Mouse (Mus musculus): ENCODE data around the gene 4930523C07Rik.

4930523C07Rik gene

DNA sequence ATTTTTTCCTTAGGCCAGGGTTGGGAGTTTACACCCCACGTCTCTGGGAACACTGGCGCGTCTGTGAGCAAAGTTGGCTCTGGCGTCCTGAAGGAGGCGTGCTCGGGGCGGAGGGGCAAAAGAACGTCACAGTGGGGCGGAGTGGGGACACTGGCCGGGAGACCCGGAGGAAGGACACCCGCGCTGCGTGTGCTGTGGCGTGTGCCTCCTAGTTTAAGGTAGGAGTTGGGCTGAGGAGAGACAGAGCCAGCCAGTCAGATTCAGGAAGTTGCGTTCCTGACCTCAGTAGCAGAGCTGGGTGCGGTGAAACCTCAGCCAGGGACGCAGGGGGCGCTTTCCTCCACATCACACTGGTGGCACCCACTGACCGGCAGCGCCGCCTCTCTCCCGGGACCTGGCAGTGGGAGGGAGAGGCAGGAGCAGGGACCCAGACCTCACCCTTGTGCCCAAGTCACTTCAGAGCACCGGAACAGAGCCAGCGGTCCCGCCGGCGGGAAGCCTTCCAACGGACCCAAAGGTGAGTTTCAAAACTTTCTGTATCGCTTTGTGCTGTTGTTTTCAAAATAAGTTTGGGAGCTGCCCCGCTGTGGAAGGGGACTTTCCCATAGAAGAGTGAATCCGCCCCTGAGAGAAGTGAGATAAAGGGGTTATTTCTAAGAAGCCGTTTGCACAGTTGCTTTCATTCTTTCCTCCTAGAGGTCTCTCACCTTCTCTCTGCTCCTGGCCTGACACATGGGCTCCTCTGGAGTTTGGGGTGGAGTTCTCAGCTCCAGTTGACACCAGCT lies at the start of gene 4930523C07Rik:
TSS of gene 4930523C07Rik (plus strand) at position 146 of the 785 bp plus-strand sequence.
- peak; percentile 65 to 81 for DNase-seq (ENCODE audit: low read depth in 1 of 2, low spot score in 2 of 2)

DNA sequence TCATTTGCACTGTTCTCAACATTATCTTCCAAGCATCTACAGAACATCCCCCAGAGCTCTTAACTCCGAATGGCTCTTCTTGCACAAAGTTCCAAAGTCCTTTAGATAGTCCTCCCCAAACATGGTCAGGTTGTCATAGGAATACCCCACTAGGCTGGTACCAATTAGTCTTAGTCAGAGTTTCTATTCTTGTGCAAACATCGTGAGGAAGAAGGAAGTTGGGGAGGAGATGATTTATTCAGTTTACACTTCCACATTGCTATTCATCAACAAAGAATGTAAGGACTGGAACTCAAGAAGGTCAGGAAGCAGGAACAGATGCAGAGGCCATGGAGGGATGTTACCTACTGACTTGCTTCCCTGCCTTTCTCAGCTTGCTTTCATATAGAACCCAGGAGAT lies 46.9 kb upstream of the 4930523C07Rik start:
- DNase-seq (ENCODE audit: low read depth in 1 of 2, low spot score in 2 of 2): no peak

DNA sequence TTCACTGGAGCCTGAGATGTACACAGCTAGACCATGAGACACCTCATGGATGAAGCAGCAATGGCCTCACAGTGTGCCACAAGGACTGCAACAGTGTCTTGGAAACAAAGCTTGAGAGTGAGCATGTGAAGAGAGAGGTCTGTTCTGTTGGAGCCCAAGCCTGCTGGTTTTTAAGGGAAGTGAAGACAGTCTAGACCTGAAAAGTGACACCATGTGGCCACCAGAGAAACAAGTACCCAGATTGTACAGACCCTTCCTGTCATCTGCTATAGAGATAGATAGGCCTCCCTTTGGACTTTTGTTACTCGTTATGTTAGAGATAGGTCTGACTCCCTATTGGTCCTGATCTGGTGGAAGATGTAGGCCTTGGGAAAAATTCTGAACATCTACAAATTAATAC lies 45.8 kb upstream of the 4930523C07Rik start:
- no peak for DNase-seq (ENCODE audit: low read depth in 1 of 2, low spot score in 2 of 2)

DNA sequence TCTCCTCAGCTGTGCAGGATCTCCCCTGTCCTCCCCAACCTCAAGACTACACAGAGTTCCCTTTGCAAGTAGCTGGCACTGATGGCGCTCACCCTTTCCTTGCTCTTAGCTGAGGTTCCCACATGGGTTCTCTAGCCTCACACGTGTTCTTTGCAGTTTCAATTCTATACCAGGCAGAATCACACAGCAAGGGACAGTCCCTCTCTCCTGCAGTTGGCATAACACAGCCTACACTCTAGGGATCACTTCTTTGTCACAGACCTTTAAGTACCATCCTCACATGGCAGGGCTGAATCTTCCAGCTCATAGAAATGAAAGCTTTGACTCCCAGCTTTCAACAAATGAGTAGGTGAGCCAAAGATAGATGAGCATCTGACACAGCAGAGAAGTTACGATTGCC lies 45.0 kb upstream of the 4930523C07Rik start:
- no peak for DNase-seq (ENCODE audit: low read depth in 1 of 2, low spot score in 2 of 2)

DNA sequence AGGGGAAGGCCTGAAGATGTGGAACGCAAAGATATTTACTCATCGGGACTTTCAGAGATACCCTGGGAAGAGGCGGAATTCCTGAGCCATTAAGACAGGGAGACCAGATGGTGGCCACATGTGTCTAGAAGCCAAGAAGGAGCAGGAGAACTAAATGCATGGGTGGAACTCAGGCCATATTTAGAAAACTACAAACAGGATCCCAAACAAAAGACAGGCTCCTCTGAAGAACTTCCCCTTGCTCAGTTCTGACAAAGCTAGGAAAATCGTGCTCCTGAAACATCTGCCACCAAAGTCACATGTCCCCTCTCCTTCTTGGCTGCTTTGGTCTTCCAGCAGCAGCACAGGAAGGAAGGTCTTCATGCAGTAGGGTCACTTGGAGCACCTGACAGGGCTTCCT lies 38.9 kb upstream of the 4930523C07Rik start:
- no peak for DNase-seq (ENCODE audit: low read depth in 1 of 2, low spot score in 2 of 2)

DNA sequence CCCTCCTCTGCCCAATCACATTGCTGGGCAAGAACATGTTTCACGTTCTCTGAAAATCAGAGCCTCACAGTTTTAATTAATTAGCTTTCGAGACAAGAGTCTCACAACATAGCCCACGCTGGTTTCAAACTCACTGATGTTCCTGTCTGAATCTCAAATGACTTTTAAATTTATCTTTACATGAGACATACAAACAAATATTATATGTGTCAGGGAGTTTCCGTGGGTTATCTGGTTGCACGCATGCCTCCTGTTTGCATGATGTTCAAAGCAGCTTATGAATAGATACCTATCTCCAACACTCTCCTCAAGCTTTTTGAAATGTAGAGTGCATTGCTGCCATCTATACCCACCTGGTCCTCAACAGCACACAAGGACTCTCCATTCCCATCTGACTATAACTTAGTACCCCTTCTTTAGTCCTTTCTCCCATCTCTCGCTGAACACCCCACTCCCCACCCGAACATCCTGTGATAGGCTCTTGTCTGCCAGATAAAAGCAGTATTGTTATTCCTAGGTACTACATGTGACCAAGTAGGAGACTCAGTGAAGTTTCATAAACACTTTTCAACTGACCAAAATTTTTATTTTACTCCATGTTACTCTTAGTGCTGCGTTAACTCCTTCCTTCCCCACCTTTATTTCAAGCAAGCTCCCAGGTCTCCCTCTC lies 37.1 kb upstream of the 4930523C07Rik start:
- DNase-seq (ENCODE audit: low read depth in 1 of 2, low spot score in 2 of 2): no peak

DNA sequence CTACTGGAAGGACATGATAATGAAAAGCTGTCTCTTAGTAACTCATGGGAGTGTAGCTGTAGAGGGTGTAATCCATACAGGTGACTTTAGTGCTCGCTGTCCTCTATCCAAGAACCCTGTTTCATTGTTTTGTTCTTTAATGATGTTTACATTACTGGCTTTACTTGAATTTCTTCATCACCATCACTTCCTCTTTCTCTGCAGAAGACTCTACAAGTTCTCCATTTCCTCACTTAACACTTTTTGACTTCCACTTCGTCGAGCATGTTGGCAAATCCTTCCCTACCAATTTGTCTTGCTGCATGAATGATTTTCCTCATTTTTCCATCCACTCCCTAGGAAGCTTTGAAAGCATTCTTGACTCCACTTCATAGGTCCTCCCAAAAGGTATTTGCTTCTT lies 31.1 kb upstream of the 4930523C07Rik start:
- no peak for DNase-seq (ENCODE audit: low read depth in 1 of 2, low spot score in 2 of 2)

DNA sequence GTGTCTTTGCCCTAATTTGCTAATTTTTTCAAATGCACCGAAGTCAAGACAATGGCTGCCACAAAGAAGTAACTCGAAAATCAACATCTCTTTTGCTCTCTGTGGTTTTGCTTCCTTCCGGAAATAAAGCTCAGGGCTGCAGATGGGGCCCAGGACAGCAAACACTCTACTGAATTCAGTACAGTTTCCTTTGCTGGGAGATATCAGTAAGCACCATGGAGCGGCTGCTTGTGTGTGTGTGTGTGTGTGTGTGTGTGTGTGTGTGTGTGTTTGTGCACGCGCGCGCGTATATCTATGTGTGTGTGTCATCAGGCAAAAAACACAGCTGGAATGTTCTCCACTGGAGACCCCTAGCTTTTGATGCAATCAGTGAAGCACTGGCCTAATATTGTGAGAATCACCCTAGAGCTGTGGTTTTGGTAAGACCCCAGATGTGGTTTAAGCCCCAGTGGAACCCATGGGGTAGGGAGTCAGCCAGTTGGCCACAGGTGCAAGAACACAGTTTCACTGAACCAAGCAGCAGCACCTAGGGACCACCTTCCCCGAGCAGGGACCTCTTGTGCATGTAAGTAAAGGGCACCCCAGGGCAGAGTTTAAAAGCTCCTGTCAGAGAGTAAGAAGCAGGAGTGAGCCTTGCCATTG lies 19.7 kb upstream of the 4930523C07Rik start:
- DNase-seq (ENCODE audit: low read depth in 1 of 2, low spot score in 2 of 2): no peak

DNA sequence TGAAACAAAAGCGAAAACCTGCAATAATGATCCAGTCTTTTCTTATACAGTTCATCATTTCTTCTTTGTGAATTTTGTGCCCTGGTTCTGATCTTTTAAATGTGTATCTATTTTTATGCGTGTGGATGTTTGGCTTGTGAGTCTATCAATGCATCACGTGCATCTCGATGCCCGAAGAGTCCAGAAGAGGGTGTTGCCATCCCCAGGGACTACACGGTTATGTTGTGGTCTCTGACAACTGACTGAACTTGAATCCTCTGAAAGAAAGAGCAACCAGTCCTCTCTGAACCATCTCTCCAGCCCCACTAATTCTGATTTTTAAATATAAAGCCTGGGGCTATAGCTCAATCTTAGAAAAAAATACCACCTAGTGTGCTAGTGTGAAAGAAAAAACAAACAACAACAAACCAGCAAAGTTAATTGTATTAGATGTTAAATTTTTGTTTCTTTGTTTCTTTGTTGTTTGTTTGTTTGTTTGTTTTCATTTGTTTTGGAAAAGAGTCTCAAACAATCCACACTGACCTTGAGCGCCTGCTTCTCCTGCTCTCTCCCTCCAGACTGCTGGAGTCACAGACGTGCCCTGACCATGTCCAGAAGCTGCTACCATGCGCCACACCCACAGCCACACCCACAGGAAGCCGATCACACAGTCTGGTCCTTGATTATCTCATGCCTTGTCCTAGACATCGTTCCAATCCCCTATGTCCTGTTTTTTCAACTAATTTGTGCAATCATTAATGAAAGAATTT lies 18.9 kb upstream of the 4930523C07Rik start:
- DNase-seq (ENCODE audit: low read depth in 1 of 2, low spot score in 2 of 2): no peak

DNA sequence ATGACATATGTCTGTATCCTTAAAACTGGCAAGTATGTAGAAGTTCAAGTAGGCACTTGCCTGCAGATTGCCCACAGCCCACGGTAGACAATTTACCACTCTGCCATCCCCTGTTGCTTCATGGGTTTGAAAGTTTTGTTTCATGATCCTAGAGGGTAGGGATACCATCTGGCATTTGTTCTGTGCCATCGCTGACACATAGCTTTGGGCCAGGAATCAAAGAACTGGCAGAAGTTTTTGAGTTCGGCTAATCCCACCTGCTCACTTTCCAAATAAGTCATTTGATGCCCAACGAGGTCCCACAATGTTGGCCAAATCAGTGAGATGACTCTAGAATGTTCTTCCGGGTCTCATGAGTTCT lies 18.3 kb upstream of the 4930523C07Rik start:
- DNase-seq (ENCODE audit: low read depth in 1 of 2, low spot score in 2 of 2): no peak

DNA sequence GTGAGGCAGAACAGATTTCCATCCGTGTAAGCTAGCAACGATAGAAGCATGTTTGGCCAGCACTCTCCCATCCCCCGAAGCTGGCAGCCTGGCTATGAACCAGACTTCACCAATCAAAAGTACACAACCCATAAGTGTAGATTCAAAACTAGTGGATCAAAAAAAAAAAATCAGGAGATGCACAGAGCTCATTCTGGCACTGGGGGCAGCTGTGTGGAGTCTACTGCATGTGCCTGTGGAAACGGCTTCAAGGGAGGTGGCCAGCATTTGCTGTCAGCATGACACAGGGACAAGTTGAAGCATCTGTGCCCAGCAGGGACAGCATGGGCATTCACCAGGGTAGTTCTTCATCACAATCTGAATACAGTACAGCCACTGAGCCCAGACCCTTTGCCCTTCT lies 16.2 kb upstream of the 4930523C07Rik start:
- DNase-seq (ENCODE audit: low read depth in 1 of 2, low spot score in 2 of 2): no peak

DNA sequence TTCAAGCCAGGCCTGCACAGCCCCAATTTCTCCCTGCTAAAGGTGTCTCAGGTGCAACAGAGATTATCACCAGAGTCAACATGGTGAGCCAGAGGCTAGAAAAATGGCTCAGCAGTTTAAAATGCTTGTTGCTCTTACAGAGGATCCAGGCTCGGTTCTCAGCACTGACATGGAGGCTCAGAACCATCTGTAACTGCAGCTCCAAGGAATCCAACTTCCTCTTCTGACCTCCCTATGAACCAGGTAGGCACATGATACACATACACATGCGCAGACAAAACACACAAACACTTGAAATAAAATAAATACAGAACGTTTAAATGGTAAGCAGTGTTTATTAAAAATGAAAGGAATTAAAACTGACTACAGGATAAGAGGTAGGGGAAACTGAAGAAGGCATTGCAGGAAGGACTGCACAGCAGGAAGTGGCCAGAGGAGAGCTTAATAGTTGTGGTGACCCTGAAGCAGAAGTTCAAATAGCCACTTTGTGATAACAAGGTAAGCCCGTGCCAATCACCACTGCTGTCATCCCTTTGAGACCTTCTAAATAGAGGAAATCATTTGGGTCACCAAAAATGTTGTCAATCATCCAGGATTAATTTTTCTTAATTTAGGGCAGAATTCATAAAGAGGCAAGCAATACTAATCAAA lies 10.1 kb upstream of the 4930523C07Rik start:
- no peak for DNase-seq (ENCODE audit: low read depth in 1 of 2, low spot score in 2 of 2)

DNA sequence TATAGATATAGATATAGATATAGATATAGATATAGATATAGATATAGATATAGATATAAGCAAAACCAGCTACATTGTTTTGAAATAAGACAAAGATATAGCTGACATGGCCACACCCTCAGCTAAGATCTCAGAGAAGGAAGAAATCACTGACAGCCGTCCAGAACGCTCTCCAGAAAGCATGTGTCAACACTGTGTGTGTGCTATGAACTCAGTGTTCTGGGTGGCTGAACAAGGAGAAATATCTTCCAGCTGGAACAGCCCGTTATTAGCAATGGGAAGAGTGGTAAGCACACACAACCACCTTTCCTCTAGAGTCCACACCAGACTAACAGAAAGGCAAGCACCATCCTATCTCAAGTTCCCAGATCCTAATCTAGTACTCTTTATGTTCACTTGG lies 8.6 kb upstream of the 4930523C07Rik start:
- no peak for DNase-seq (ENCODE audit: low read depth in 1 of 2, low spot score in 2 of 2)

DNA sequence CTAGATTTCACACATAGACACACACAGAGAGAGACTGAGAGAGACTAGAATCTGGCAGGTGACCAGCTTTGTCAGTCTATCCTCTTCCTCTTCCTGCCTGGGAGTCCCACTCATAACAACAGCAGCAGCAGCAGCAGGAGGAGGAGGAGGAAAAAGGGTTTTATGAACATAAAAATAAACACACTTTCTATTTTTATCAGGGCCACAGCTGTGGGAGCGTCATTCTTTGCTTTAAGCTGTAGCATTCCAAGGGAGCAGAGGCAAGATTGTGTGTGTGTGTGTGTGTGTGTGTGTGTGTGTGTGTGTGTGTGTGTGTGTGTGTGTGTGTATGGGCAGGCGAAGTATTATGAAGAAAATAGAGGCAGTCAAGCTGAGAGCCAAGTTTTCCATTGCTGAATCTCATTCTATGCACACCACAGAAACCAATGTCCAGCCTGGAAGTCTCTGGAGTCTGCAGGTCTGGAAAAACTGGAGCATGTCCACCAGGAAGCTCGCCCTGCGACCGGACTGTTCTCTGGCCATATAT lies 7.1 kb upstream of the 4930523C07Rik start:
- DNase-seq (ENCODE audit: low read depth in 1 of 2, low spot score in 2 of 2): no peak

DNA sequence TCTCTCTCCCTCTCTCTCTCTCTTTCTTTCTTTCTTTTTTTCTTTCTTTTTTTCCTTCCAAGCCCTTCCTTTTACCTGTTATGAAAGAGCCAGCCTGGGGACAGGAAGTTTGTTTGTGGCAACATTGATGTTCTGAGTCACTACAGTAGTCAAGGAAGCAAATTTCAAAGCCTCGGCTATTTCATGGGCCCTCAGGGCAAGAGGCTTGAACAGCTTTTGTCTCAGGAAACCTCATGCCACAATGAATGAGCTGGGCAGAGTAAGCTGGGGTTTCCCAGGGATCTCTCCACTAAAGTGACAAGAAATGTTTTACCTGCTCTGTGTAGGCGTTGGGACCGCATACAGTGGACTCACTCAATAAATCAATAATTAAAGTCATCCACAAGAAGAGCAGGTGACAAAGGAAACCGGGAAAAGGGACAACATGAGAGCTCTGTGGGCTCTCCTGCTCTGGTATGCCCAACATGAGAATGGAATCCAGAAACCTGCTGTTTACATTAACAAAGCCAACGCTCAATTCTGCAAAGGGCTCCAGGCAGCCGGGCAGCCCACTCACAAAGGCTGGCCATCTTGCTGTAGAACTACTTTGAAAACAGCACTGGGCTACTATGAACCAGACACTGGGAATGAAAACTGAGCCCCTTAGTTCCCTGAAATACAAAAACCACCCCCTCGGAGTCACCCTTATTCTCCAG lies 4.1 kb upstream of the 4930523C07Rik start:
- no peak for DNase-seq (ENCODE audit: low read depth in 1 of 2, low spot score in 2 of 2)

DNA sequence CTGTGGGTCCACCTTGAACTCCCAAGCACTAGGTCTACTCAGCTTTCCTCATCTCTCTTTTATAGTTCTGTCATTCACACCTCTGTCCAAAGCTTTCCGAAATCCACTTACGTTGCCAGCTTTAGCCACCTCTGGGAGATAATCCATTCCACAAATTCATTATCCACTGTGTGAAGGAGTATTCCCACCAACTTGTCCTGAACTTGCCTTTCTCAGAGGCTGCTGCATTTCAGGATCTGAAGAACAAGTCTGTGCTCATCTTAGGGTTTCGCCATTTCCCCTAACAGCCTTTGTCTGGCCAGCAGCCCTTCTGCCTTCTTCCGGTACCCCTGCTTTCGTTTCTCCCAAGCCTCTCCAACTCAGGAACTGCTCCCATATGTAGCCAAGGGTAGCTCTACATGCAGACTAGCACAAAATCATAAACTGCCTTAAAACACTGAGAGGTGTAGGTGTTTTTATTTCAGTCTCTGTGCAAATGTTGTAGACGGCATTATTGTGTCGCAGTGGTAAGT lies 2.9 kb upstream of the 4930523C07Rik start:
- DNase-seq (ENCODE audit: low read depth in 1 of 2, low spot score in 2 of 2): no peak

DNA sequence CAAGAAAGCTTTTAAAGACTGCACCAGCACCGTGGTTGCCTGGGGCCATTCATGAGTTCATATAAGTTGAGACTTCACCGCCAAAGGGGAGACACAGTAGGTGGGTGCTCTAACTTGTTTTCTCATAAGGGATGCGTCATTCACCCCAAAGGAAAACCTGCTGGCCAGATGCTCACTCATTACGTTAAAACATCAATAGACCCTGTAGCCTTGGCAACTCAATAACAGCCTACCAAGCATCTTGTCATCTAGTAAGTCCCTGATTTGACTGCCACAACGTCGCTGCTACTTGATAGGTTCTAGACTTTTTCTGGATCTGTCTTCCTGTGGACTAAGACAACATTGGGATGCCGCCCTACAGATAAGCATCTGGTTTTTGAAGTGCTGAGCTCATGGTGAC lies 1.8 kb upstream of the 4930523C07Rik start:
- no peak for DNase-seq (ENCODE audit: low read depth in 1 of 2, low spot score in 2 of 2)

DNA sequence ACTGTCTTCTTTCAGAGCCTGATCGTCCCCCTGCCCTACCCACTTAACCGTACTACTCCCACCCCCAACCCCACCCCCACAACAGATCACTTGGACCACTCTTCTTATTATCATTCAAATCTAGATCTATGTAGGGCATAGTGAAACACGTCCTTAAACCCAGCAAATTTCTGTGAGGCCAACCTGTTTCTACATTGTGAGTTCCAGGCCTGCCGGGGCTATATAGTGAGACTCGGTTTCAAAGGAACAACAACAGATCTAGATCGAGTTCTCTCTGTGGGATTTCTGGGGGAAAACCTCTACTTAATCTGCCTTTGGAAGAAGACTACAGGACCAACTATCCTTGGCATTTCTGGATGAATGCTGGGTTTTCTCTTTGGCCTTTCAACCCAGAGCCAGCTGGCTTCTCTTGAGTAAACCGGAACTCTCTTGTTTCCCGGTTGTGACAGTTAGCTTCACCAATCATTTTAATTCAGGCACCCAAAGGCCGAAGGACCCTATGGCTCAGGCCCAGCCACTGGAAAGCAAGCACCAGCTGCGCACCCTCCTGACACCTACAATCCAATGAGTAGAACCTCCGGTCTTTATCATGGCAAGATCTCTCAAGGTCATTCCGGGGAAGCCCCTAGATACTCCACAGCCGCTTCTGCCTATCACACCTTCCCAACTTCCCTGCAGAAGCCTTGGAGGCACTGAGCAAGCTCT lies 759 bp upstream of the 4930523C07Rik start:
- DNase-seq (ENCODE audit: low read depth in 1 of 2, low spot score in 2 of 2): no peak

DNA sequence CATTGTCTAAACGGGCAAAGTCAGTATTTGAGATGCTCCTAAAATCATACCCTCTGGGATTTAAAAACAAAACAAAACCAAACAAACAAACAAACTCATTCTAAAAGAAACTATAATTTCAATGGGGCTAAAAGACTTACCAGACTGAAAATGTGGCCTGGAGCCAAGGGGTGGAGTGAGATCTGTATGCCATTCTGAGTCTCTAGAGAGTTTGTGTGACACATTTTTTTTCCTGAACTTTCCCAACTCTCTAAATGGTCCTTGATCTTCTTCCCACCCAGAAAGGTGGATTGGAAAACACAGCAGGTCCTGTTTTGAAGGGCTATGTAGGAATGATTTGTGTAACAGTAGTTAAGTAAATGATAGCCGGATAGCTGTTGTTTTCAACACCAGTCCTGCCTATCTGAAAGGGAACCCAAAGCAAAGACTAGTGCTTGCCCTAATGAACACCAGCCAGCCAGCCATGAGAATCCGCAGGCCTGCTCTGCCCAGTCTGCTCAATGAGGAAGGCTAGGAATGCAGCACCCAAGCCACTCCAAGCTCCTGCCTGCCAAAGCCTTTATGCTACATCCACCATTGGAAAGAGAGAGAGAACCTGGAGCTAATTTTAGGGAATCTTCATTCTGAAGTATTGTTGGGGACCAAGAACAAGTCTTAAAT lies 1.0 kb downstream of the 4930523C07Rik start:
- no peak for DNase-seq (ENCODE audit: low read depth in 1 of 2, low spot score in 2 of 2)

Measured in monocyte, adult 2 months (primary cell).